Mouse (Mus musculus) frontal cortex, postnatal 10 days (tissue): Measurements from ENCODE around the gene Bok.
A peak's percentile ranks its signal among the peaks of the same experiment; 100 is the strongest.
"Not testable (repeated sequence)": the region's sequence is repeated elsewhere in the genome, so short reads cannot be mapped to it uniquely, and the experiment has no call there.

ENCODE experiments used
- DNase-seq, 2 experiments: peaks; one replicate each; pipeline ENCODE4 v3.0.0; 2022; ENCODE audit warnings: low spot score in 2 of 2, mixed read lengths in 1 of 2

Gene Bok

DNA sequence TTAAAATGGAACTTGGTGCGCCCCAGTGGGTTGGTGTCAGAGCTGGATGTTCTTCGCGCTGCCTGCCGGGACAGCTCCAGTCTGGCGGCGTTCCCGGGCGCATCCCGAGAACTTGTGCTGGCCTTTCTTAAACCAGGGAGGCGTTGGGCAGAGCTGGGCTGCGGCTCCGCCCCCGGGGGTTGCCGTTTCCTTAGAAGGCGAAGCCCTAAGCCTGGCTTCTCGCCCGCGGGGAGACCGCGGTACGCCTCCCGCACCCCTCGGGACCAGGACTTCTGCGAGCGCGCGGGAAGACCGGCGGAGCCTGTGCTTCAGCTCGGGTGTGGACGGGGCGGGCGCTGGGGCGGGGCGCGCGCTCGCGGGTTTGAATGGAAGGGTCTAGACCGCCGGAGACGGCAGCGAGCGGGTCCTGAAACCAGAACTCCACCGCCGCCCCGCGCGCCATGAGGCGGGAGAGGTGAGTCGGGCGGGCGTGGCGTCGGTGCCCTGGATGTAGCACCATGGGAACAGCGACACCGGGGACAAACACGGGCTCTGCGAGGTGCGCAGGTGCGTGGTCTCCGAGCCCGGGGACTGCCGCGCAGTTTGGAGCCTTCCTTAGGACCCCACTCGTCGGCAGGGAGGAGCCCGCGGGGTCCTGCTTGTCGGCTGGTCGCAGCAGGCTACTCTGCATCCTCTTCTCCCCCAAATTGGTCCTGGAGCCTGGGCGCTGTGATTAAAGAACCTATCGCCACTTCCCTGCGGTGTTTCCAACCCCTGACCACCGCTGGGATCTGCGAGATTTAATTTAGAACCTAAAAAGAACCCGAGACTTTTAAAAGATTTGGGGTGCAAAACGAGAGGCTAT is at the start of gene Bok:
Gene Bok, plus strand, starts transcription at position 260 of the 844 bp plus-strand sequence.
- peak; percentile 59 to 62 for DNase-seq

DNA sequence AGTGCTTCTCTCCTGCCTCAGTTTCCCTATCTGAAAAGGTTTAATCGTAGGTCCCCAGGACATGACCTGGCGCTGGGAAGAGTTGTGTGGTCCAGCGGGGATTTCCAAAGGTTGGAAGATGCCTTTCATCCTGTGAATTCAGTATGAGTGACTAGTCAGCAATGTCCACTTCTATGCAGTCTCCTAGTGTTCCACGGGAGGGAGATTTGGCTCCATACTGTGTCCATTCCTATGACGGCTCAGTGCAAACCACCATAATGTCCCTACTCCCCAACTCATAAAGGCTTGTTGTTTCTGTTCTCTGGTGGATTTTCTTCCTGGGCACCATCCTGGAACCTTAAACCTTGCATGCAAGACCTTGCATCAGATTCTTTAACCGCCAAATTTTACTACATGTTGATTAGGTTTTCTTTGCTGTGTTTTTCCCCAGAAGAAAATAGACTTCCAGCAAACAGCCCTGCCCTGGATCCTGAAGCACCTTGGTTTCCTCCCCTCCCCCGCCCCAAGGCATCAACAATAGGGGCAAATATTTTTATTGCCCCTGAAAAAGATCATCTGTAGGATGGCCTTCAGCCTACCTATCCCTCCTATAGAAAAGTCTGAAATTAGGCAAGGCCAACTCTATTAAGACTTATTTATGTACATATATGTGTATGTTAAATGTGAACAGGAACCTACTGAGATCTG is 49.1 kb upstream of the Bok start:
- DNase-seq = no peak

DNA sequence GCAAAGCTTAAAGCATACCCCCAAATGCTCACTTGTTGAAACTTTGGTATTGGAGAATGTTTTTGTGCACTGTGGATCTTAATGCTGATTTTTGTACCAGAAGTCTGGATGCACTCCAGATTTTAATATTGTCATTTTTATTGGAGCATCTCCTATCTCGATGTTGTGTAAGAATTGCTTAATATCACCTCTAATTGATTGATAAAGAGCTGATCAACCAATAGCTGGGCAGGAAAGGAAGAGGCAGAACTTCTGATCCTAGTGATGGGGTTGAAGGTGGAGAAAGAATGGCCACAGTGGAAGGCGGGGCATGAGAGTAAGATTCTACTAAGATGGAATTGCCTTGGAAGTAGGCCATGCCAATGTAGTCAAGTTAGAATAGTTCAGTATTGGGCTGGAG is 43.5 kb upstream of the Bok start:
- DNase-seq = no peak

GRCm38 (mm10) chr1:93642692-93643091 is 42.8 kb upstream of the Bok start:
- no peak for DNase-seq

DNA sequence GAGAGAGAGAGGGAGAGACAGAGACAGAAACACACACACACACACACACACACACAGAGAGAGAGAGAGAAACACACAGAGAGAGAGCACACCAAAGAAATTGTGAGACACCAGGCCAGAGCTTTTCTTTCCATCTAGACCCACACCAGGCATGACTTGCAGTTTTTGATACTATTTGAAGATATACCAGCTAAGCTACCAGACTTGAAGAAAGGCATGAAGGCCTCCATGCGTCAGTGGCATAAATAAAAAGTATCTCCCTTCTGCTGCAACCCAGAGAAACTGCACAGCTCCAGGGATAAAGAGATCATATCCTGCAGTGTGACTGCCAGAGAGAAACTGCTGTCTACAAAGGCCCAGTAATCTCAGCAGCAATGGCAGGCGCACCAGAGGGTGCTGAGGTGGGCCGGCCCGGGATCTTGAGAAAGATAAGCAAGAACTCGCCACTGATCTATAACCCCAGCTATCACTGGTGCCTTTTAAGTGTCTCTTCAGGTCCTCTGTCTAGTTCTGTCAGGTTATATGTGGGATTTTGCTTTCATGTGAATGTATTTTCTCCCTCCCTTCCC is 35.8 kb upstream of the Bok start:
- DNase-seq = no peak

GRCm38 (mm10) chr1:93654275-93654674 is 31.2 kb upstream of the Bok start:
- DNase-seq = no peak

- no peak for DNase-seq
Measured at GRCm38 (mm10) chr1:93654798-93655197, 30.7 kb upstream of the Bok start.

- DNase-seq = no peak
Measured at GRCm38 (mm10) chr1:93656325-93657024, 29.0 kb upstream of the Bok start.

DNA sequence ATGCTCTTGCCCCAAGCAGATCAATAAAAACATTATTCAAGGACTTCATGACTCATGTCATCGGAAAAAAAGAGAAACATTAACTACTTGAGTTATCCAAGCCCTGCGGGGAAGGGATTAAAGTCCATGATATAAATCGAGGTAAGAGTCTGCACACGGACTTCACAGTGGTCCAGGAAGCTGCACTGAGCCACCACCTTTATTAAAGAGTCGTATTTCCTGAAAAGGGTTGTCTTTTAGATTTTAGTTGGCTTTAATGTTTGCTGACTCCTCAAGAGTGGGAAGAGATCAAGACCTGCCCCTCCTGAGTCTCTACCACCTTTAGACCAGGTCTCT is 28.5 kb upstream of the Bok start:
- no peak for DNase-seq

DNA sequence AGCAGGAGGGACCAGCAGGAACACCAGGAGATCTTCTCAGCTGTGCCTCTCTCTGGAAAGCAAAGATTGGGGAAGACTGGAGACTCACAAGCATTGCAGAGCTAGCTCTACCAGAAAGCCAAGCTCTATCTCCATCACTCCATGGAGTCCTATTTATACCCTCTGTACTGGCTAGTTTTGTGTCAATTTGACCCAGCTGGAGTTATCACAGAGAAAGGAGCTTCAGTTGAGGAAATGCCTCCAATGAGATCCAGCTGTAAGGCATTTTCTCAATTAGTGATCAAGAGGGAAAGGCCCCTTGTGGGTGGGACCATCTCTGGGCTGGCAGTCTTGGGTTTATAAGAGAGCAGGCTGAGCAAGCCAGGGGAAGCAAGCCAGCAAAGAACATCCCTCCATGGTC is 26.9 kb upstream of the Bok start, which contains the start of gene Stk25:
Gene Stk25, minus strand, starts transcription at position 101 of the 400 bp plus-strand sequence.
- DNase-seq = not testable (repeated sequence)

- no peak for DNase-seq
Measured at GRCm38 (mm10) chr1:93667760-93668400, 17.6 kb upstream of the Bok start.

DNA sequence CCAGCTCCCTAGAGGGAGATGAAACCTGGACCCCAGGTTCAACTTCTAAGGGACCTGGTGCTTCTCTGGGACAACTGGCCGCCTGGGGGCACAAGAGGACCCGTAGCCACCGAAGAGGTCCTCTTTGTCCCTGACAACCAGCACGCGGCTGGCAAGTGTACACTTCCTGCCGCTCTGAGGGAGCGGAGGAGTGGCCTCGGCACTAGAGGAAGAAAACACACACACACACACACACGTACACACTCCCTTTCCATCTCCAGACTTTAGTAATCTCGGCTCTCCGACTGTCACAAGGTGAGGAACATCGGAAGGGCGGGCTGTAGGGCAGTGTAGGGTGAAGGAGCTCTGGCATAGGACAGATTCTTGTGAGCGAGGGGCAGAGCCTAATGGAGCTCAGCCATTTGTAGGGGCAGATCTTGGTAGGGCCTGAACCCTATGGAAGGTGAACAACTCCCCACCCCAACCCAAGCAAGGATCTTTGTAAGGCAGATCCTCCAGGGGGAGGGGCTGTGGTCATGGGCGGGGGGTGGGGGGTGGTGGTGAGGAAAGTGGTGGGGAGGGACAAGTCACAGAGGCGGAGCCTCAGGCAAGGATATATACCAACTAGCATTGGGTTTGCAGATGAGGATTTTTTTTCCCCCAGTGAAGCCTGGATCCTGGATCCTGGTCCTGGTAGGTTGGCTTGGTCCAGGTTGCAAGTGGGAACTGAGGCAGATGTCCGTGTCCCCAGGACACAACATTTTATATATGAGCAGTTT is 16.5 kb upstream of the Bok start:
- DNase-seq = peak; percentile 66 to 69

GRCm38 (mm10) chr1:93669941-93670340 is 15.5 kb upstream of the Bok start:
- no peak for DNase-seq

DNA sequence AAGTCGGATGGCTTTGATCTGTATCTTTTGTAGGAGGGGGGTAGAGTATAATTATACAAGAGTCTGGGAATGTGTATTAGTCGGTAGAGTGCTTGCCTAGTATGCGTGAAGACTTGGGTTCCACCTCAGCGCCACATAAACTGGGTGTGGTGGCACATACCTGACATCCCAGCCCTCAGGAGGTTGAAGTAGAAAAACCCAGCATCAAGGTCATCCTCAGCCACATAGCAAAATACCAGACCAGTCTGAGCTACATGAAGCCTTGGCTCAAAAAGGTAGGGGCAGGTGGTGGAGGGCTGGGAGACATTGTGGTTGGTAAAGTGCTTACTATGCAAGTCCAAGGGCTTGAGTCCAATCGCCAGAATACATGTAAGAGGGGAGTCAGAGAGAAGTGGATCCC is 12.8 kb upstream of the Bok start:
- DNase-seq = no peak

DNA sequence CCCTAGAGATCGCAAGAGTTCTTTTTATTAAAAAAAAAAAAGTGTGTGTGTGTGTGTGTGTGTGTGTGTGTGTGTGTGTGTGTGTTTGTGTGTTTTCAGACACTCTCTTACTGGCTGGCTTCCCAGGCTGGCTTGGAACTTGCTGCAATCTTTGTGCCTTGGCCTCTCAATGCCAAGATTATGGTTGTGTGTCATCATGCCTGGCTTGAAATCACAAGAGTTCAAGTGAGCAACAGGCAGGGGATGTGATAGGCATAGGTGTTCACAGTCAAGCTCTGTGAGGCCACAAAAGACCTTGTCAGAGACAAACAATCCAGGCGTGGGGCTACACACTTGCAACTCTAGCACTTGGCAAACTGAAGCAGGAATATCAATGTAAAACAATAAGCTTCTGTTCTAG is 7.1 kb upstream of the Bok start:
- no peak for DNase-seq

DNA sequence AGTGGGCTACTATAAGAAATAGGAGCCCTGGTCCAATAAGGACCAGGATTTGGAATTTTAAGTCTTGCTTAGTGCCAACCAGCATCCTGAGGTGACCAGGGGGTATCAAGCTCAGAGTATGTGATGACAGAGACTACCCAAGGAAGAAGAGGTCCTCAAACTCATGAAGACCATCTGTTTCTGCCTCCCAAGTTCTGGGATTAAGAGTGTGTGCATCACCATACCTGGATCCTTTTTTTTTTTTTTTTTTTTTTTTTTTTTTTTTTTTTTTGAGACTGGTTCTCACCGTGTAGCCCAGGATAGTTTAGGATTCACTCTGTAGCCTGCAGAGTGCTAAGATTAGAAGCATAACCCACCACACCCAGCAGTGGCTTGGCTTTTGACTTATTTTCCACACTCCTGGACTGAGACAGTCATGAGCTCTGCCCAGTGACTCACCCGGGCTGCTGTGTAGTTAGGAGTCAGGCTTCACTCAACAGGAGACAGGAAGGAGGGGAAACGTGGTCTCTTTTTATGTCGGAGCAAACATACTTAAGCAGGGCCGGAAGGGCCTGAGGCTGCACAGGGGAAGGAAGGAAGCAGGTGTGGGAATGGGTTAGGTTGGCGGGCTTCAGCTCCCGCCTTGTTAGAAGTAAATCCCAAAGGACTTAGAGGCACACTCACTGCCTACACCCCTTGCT is 5.4 kb upstream of the Bok start:
- DNase-seq = no peak

DNA sequence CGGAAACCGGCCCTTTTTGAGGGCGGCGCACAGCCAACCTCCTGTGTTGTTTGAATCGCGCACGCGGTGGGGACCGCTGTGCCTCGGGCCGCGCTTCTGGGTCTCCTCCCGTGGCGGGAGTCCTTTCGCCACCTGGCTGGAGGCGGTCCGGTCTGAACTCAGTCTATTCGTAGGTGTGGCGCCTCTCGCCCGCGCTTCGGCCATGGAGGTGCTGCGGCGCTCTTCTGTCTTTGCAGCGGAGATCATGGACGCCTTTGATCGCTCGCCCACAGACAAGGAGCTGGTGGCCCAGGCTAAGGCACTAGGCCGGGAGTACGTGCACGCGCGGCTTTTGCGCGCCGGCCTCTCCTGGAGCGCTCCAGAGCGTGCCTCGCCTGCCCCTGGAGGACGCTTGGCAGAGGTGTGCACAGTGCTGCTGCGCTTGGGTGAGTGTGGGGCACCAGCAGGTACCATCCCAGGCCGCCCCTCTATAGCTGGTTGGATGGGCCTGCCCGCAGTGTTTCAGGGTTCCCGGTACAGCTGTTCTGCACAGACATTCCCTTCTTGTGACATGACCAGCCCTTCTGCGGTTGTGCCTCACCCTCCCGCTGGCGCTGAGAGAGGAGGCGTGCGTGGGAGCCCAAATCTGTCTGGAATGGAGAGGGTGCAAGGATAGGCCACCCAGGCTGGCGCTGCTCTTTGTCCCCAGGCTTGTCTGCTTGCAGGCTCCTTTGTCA is 943 bp downstream of the Bok start:
- peak; percentile 30 to 59 for DNase-seq

DNA sequence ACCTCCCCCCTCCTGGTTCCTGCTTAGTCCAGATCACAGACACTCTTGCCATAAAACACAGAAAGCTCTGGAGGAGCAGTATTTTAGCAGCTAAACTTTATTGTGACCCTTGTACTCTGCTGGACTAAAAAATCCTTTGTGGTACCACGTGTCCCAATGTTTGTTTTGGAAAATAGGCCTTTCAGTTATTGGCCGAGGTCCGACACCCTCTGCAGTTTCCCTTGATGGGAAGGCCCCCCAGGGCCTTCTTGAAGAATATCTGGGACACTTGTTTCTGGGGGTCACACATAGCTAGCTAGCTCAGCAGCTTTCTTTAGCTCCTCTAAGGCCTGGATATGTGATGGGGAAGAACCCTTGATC is 1.5 kb downstream of the Bok start:
- DNase-seq = no peak

DNA sequence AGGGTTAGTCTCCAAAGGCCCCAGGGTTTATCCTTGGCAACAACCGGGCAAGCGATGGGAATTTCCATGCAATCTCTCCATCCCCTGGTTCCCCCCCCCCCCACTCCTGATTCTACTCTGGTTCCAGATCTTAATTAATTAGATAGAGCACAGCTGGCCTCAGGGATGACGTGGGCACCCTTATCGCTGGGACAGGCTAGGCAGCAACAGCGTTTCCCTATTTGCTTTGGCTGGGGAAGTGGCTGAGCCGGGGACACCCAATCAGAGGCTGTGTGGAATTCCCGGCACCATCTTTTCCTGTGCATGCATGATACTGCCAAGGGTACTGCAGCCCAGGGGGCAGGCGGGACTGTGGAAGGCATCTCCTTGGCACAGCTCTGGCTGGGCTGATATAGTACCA is 2.7 kb downstream of the Bok start:
- DNase-seq = no peak
